Mouse (Mus musculus) hindbrain, embryonic 15.5 days (tissue): Measurements from ENCODE around the gene Gm11562. TPM values are rescaled to one million over a fixed set of nuclear protein-coding genes. Genes with fewer than 3 reads are reported as not detected.
"Not testable (repeated sequence)": the region's sequence is repeated elsewhere in the genome, so short reads cannot be mapped to it uniquely, and the experiment has no call there.

Experiments
- ATAC-seq: fragments of 200-750 bp; cut with Nextera tagmentation; 2 replicates; pipeline ENCODE4 v1.8.0; 2017; ENCODE audit warnings: low read depth, moderate number of reproducible peaks, moderate TSS enrichment; ENCODE audit not compliant: low FRiP score
- H3K27ac ChIP-seq: fragments of 300-500 bp; sonication (generic); replicated peaks from 2 replicates; pipeline ENCODE4 v1.5.1; 2015; ENCODE audit warnings: mild to moderate bottlenecking, inconsistent platforms
- H3K27me3 ChIP-seq: fragments of 300-500 bp; sonication (generic); 2 replicates; pipeline ENCODE4 v1.6.1; 2015; ENCODE audit warnings: control low read depth, inconsistent platforms
- H3K36me3 ChIP-seq: fragments of 300-500 bp; sonication (generic); 2 replicates; pipeline ENCODE4 v1.6.1; 2015; ENCODE audit warnings: control low read depth, inconsistent platforms
- H3K4me1 ChIP-seq: fragments of 300-500 bp; sonication (generic); replicated peaks from 2 replicates; pipeline ENCODE4 v1.6.1; 2015; ENCODE audit warnings: control low read depth, inconsistent platforms
- H3K4me2 ChIP-seq: fragments of 300-500 bp; sonication (generic); 2 replicates; pipeline ENCODE4 v1.6.1; 2015; ENCODE audit warnings: moderate library complexity, mild to moderate bottlenecking, inconsistent platforms
- H3K4me3 ChIP-seq: fragments of 300-500 bp; sonication (generic); 2 replicates; pipeline ENCODE4 v1.5.1; 2015; ENCODE audit warnings: mild to moderate bottlenecking, inconsistent platforms
- H3K9ac ChIP-seq: fragments of 300-500 bp; sonication (generic); 2 replicates; pipeline ENCODE4 v1.6.1; 2015; ENCODE audit warnings: inconsistent platforms
- H3K9me3 ChIP-seq: fragments of 300-500 bp; sonication (generic); 2 replicates; pipeline ENCODE4 v1.6.1; 2016; ENCODE audit warnings: control low read depth, inconsistent platforms
- WGBS: fragments of 180-500 bp; shearing (Covaris S2); methylation state at CpG from one replicate; pipeline ENCODE4 v1.1.7; 2015; 5-methylcytosine and 5-hydroxymethylcytosine counted together
- polyA plus RNA-seq: library from polyadenylated mRNA; unstranded; fragments of >200 nt; fragmentation: Nextera tagmentation; extraction: Ambion mirVana; gene quantifications from 2 replicates; pipeline ENCODE4 v1.2.1, GENCODE M21; 2015

Gene Gm11562
- polyA plus RNA-seq, 1 experiment from 2014 or later, result not detected

- no peak within 1 kb of the TSS for H3K4me2 ChIP-seq
- H3K4me3 ChIP-seq, result no peak within 1 kb of the TSS
- no peak within 1 kb of the TSS for H3K27ac ChIP-seq
- H3K4me1 ChIP-seq, result no peaks in the 10 kb centered on the region
- H3K27me3 ChIP-seq, result no peaks in the 10 kb centered on the region
- 38% methylated on average over 8 of the region's 8 CpGs for WGBS
- H3K9me3 ChIP-seq, result no peaks in the 10 kb centered on the region
- H3K36me3 ChIP-seq, result no peaks in the 10 kb centered on the region
- H3K9ac ChIP-seq, result no peak within 1 kb of the TSS
- no peak for ATAC-seq
These were observed 14.5 kb upstream of the Gm11562 start, which contains the start of gene Krtap4-2 for GRCm38 (mm10) chr11:99634653-99635134. Gene Krtap4-2 (minus strand): TSS chr11:99635084.

- Histone ChIP-seq H3K4me1 (no peaks in the 10 kb centered on the region), H3K4me2 (no peak overlapping the region), H3K27ac (no peak overlapping the region), H3K4me3 (no peak overlapping the region), H3K9ac (no peak overlapping the region), H3K9me3 (no peaks in the 10 kb centered on the region), H3K27me3 (no peaks in the 10 kb centered on the region), H3K36me3 (no peaks in the 10 kb centered on the region)
- WGBS, result 67% methylated on average over 2 of the region's 2 CpGs
- ATAC-seq, result no peak
These were observed 13.1 kb upstream of the Gm11562 start for GRCm38 (mm10) chr11:99633293-99633692.

GRCm38 (mm10) chr11:99630890-99631289 is 10.7 kb upstream of the Gm11562 start:
- no peak overlapping the region for H3K9ac ChIP-seq
- no peak overlapping the region for H3K4me3 ChIP-seq
- no peak overlapping the region for H3K4me2 ChIP-seq
- H3K36me3 ChIP-seq, result no peaks in the 10 kb centered on the region
- no peak for ATAC-seq
- no peaks in the 10 kb centered on the region for H3K9me3 ChIP-seq
- H3K27me3 ChIP-seq, result no peaks in the 10 kb centered on the region
- no peak overlapping the region for H3K27ac ChIP-seq
- WGBS, result 81% methylated on average over 3 of the region's 3 CpGs
- no peaks in the 10 kb centered on the region for H3K4me1 ChIP-seq

GRCm38 (mm10) chr11:99628138-99628537 is 7.9 kb upstream of the Gm11562 start, which contains the start of gene Krtap4-1:
Gene Krtap4-1 (minus strand): TSS chr11:99628238.
- H3K27me3 ChIP-seq, result no peaks in the 10 kb centered on the region
- no peaks in the 10 kb centered on the region for H3K4me1 ChIP-seq
- H3K27ac ChIP-seq, result no peak within 1 kb of the TSS
- 86% methylated on average over 4 of the region's 4 CpGs for WGBS
- H3K9me3 ChIP-seq, result no peaks in the 10 kb centered on the region
- no peak within 1 kb of the TSS for H3K4me2 ChIP-seq
- no peaks in the 10 kb centered on the region for H3K36me3 ChIP-seq
- H3K4me3 ChIP-seq, result no peak within 1 kb of the TSS
- H3K9ac ChIP-seq, result no peak within 1 kb of the TSS
- ATAC-seq, result no peak

- Histone ChIP-seq H3K9ac (no peak within 1 kb of the TSS), H3K27me3 (no peaks in the 10 kb centered on the region), H3K4me1 (no peaks in the 10 kb centered on the region), H3K4me3 (no peak within 1 kb of the TSS), H3K4me2 (no peak within 1 kb of the TSS), H3K36me3 (no peaks in the 10 kb centered on the region), H3K27ac (no peak within 1 kb of the TSS), H3K9me3 (no peaks in the 10 kb centered on the region)
- ATAC-seq, result no peak
- 78% methylated on average over 3 of the region's 3 CpGs for WGBS
These were observed 5.4 kb downstream of the Gm11562 start, which contains the start of gene Krtap2-4 for GRCm38 (mm10) chr11:99614796-99615363. Gene Krtap2-4 (minus strand): TSS chr11:99614846.

- not testable (repeated sequence) for H3K36me3 ChIP-seq, H3K4me1 ChIP-seq, H3K4me3 ChIP-seq, H3K9me3 ChIP-seq, H3K27ac ChIP-seq, H3K9ac ChIP-seq, ATAC-seq, H3K4me2 ChIP-seq, H3K27me3 ChIP-seq
- WGBS, result 79% methylated on average over 1 of the region's 2 CpGs
These were observed 10.1 kb downstream of the Gm11562 start, which contains the start of gene Gm11937 for GRCm38 (mm10) chr11:99610089-99610488. Gene Gm11937 (minus strand): TSS chr11:99610189.

GRCm38 (mm10) chr11:99609126-99609525 is 11.1 kb downstream of the Gm11562 start:
- Histone ChIP-seq H3K9me3 (no peaks in the 10 kb centered on the region), H3K36me3 (no peaks in the 10 kb centered on the region), H3K4me2 (no peak overlapping the region), H3K27me3 (no peaks in the 10 kb centered on the region), H3K4me3 (no peak overlapping the region), H3K27ac (no peak overlapping the region), H3K9ac (no peak overlapping the region), H3K4me1 (no peaks in the 10 kb centered on the region)
- 68% methylated on average over 1 of the region's 1 CpGs for WGBS
- ATAC-seq, result no peak

GRCm38 (mm10) chr11:99603208-99603607 is 17.0 kb downstream of the Gm11562 start, which contains the start of gene Gm11938:
Gene Gm11938 (minus strand): TSS chr11:99603308.
- not testable (repeated sequence) for H3K4me1 ChIP-seq, H3K27me3 ChIP-seq, ATAC-seq, H3K4me2 ChIP-seq, H3K4me3 ChIP-seq, H3K9me3 ChIP-seq, H3K9ac ChIP-seq, H3K27ac ChIP-seq, H3K36me3 ChIP-seq
- 88% methylated on average over 1 of the region's 1 CpGs for WGBS

GRCm38 (mm10) chr11:99597742-99598141 is 22.5 kb downstream of the Gm11562 start, which contains the start of gene Krtap9-3:
Gene Krtap9-3 (minus strand): TSS chr11:99598105.
- H3K4me3 ChIP-seq, H3K4me1 ChIP-seq, H3K36me3 ChIP-seq, H3K27me3 ChIP-seq, H3K9me3 ChIP-seq, H3K4me2 ChIP-seq, H3K27ac ChIP-seq, H3K9ac ChIP-seq, ATAC-seq: not testable (repeated sequence)
- WGBS, result 80% methylated on average over 6 of the region's 6 CpGs

GRCm38 (mm10) chr11:99590981-99591380 is 29.3 kb downstream of the Gm11562 start, which contains the start of gene Krtap1-3:
Gene Krtap1-3 (minus strand): TSS chr11:99591339.
- H3K4me2 ChIP-seq, result no peak within 1 kb of the TSS
- no peak within 1 kb of the TSS for H3K27ac ChIP-seq
- no peaks in the 10 kb centered on the region for H3K27me3 ChIP-seq
- no peak within 1 kb of the TSS for H3K4me3 ChIP-seq
- no peaks in the 10 kb centered on the region for H3K4me1 ChIP-seq
- no peak within 1 kb of the TSS for H3K9ac ChIP-seq
- H3K36me3 ChIP-seq, result no peaks in the 10 kb centered on the region
- H3K9me3 ChIP-seq, result no peaks in the 10 kb centered on the region
- ATAC-seq, result no peak
- WGBS, result 83% methylated on average over 6 of the region's 6 CpGs

GRCm38 (mm10) chr11:99585096-99585495 is 35.1 kb downstream of the Gm11562 start:
- ATAC-seq, result no peak
- H3K4me1 ChIP-seq, result no peaks in the 10 kb centered on the region
- no peaks in the 10 kb centered on the region for H3K27me3 ChIP-seq
- WGBS, result 87% methylated on average over 7 of the region's 7 CpGs
- H3K9me3 ChIP-seq, result no peaks in the 10 kb centered on the region
- H3K4me3 ChIP-seq, result no peak overlapping the region
- H3K9ac ChIP-seq, result no peak overlapping the region
- no peaks in the 10 kb centered on the region for H3K36me3 ChIP-seq
- H3K4me2 ChIP-seq, result no peak overlapping the region
- no peak overlapping the region for H3K27ac ChIP-seq

- WGBS, result 84% methylated on average over 5 of the region's 5 CpGs
- no peak for ATAC-seq
- no peaks in the 10 kb centered on the region for H3K36me3 ChIP-seq
- no peak within 1 kb of the TSS for H3K9ac ChIP-seq
- H3K9me3 ChIP-seq, result no peaks in the 10 kb centered on the region
- no peak within 1 kb of the TSS for H3K4me3 ChIP-seq
- no peak within 1 kb of the TSS for H3K4me2 ChIP-seq
- no peaks in the 10 kb centered on the region for H3K4me1 ChIP-seq
- no peak within 1 kb of the TSS for H3K27ac ChIP-seq
- H3K27me3 ChIP-seq, result no peaks in the 10 kb centered on the region
These were observed 37.0 kb downstream of the Gm11562 start, which contains the start of gene Krtap1-4 for GRCm38 (mm10) chr11:99583245-99583704. Gene Krtap1-4 (minus strand): TSS chr11:99583654.
